Mouse (Mus musculus): ENCODE data around the gene Sema4d.

- TF ChIP-seq CTCF (conservative IDR thresholded peaks at IDR 0.05 in 1 of 2, IDR thresholded peaks at IDR 0.05 in 1 of 2; ENCODE audit: low read depth in 2 of 2, low read length in 2 of 2) (no peak), EP300 (IDR thresholded peaks at IDR 0.05; ENCODE audit: low read length) (no peak), USF1 (IDR thresholded peaks at IDR 0.05; ENCODE audit: low read depth, low read length) (no peak), NELFE (IDR thresholded peaks at IDR 0.05; ENCODE audit: low read depth, low read length) (no peak), POLR2AphosphoS2 (IDR thresholded peaks at IDR 0.05; ENCODE audit: low read depth, low read length) (no peak), ELF1 (IDR thresholded peaks at IDR 0.05; ENCODE audit: low read depth, low read length) (no peak), NRF1 (IDR thresholded peaks at IDR 0.05; ENCODE audit: low read depth, low read length) (no peak), MAFK (IDR thresholded peaks at IDR 0.05; ENCODE audit: insufficient replicate concordance, low read length) (no peak), E2F4 (IDR thresholded peaks at IDR 0.05; ENCODE audit: insufficient replicate concordance, low read depth, low read length) (no peak), GABPA (IDR thresholded peaks at IDR 0.05; ENCODE audit: insufficient replicate concordance, low read depth, low read length) (no peak)
These were observed 28.4 kb upstream of the Sema4d start for GRCm38 (mm10) chr13:51821988-51822387.

Data from CH12.LX (cell line).